Mouse (Mus musculus) intestine, embryonic 15.5 days (tissue): ENCODE measurements around the gene Gm17349. TPM values are rescaled to one million over a fixed set of nuclear protein-coding genes. Genes with fewer than 3 reads are reported as not detected.
"Not testable (repeated sequence)": the region's sequence is repeated elsewhere in the genome, so short reads cannot be mapped to it uniquely, and the experiment has no call there.

Source experiments
- ATAC-seq: fragments of 200-750 bp; cut with Nextera tagmentation; 2 replicates; pipeline ENCODE4 v1.8.0; 2017; ENCODE audit warnings: moderate TSS enrichment, moderate library complexity
- H3K27ac ChIP-seq: fragments of 300-500 bp; sonication (generic); 2 replicates; pipeline ENCODE4 v1.5.1; 2015; ENCODE audit warnings: mild to moderate bottlenecking, inconsistent platforms
- H3K27me3 ChIP-seq: fragments of 300-500 bp; sonication (generic); replicated peaks from 2 replicates; pipeline ENCODE4 v1.6.1; 2015; ENCODE audit warnings: inconsistent platforms
- H3K36me3 ChIP-seq: fragments of 300-500 bp; sonication (generic); 2 replicates; pipeline ENCODE4 v1.6.1; 2015; ENCODE audit warnings: inconsistent platforms
- H3K4me1 ChIP-seq: fragments of 300-500 bp; sonication (generic); replicated peaks from 2 replicates; pipeline ENCODE4 v1.6.1; 2015; ENCODE audit warnings: inconsistent platforms
- H3K4me2 ChIP-seq: fragments of 300-500 bp; sonication (generic); replicated peaks from 2 replicates; pipeline ENCODE4 v1.6.1; 2015; ENCODE audit warnings: mild to moderate bottlenecking, inconsistent platforms
- H3K4me3 ChIP-seq: fragments of 300-500 bp; sonication (generic); replicated peaks from 2 replicates; pipeline ENCODE4 v1.5.1; 2015; ENCODE audit warnings: inconsistent platforms
- H3K9ac ChIP-seq: fragments of 300-500 bp; sonication (generic); 2 replicates; pipeline ENCODE4 v1.6.1; 2015; ENCODE audit warnings: inconsistent platforms
- H3K9me3 ChIP-seq: fragments of 300-500 bp; sonication (generic); 2 replicates; pipeline ENCODE4 v1.6.1; 2016; ENCODE audit warnings: inconsistent platforms
- WGBS: fragments of 180-500 bp; shearing (Covaris S2); methylation state at CpG from one replicate; pipeline ENCODE4 v1.1.7; 2015; 5-methylcytosine and 5-hydroxymethylcytosine counted together
- polyA plus RNA-seq: library from polyadenylated mRNA; unstranded; fragments of >200 nt; fragmentation: Nextera tagmentation; extraction: Ambion mirVana; gene quantifications from 2 replicates; pipeline ENCODE4 v1.2.1, GENCODE M21; 2015

Gm17349 gene
- polyA plus RNA-seq: not detected in 2 replicates

DNA sequence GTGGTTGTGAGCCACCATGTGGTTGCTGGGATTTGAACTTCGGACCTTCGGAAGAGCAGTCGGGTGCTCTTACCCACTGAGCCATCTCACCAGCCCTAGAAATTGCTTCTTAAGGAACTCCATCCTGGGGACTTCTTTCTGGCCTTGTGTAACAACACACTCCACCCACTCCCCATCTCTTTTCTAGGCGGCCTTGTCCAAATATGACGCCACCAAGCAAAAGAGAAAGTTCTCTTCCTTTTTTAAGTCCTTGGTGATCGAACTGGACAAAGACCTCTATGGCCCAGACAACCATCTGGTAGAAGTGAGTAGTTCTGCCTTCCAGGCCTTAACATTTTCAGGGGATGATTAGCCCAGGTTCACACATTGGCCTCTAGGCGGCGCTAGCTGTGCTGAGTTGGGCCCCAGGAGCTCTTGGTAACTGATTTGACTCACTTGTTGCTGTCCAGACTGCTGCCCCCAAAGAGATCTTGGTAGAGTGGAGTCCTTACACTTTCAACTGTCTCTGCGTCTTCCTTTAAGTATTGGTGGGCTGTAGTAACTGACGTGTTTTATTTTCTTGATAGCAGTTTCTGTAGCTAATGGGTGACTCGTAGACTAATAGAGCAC, at the start of gene Gm17349:
Gene Gm17349, minus strand, starts transcription at position 51 of the 609 bp plus-strand sequence.
- H3K4me1 ChIP-seq: peaks cover 34% of the 10 kb centered on the region
- 67% methylated on average over 11 of the region's 11 CpGs for WGBS
- no peak for ATAC-seq
- peaks cover 30% of the 10 kb centered on the region for H3K36me3 ChIP-seq
- H3K4me2 ChIP-seq: peak within 1 kb of the TSS; percentile 26
- H3K4me3 ChIP-seq: no peak within 1 kb of the TSS
- H3K27ac ChIP-seq: peak within 1 kb of the TSS; percentile 64
- no peaks in the 10 kb centered on the region for H3K9me3 ChIP-seq
- H3K9ac ChIP-seq: no peak within 1 kb of the TSS
- H3K27me3 ChIP-seq: no peaks in the 10 kb centered on the region

DNA sequence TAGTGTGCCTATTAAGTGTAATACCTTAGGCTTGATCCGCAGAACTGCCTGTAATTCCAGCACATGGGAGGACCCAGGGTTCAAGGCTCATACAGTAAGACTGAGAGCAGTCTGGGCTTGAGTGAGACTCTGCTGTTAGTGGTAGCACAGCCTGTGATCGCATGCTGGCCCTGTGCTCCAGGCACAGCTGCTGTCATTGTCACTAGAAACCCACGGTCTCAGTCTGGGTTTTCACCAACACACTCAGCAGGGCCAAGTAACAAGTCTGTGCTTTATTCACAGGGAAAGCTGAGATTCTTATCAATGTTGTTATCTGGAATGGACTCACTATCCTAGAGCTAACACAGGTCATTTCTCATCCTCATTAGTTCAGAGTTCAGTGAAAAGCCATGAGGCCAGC, 48.9 kb upstream of the Gm17349 start:
- Histone ChIP-seq H3K27ac (no peak overlapping the region), H3K4me2 (no peak overlapping the region), H3K27me3 (no peaks in the 10 kb centered on the region), H3K4me3 (no peak overlapping the region), H3K9me3 (no peaks in the 10 kb centered on the region), H3K4me1 (0 out of 2 replicates have a peak, but pooled peaks cover 5% of the 10 kb centered on the region), H3K9ac (no peak overlapping the region), H3K36me3 (no peaks in the 10 kb centered on the region)
- 81% methylated on average over 3 of the region's 3 CpGs for WGBS
- ATAC-seq: no peak

DNA sequence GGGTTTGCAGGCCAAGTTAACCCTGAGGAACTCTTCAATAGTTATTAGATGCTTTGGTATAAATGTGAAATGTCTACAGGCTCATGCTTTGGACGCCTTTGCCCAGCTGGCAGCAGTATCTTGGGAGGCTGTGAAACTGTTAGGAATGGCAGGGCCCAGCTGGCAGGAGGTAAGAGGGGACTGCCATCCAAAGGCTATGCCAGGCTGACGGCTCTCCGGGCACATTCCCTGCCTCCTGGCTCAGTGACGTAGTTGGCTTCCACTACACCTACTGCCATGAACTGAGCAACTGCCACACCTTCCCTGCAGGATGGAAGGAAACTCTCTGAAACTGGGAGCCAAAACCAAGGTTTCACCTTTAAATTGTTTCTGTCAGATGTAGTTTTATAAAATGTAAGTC, 34.9 kb upstream of the Gm17349 start:
- peaks cover 31% of the 10 kb centered on the region for H3K36me3 ChIP-seq
- H3K4me2 ChIP-seq: no peak overlapping the region
- H3K4me3 ChIP-seq: no peak overlapping the region
- H3K4me1 ChIP-seq: no peaks in the 10 kb centered on the region
- no peak overlapping the region for H3K9ac ChIP-seq
- no peak overlapping the region for H3K27ac ChIP-seq
- no peaks in the 10 kb centered on the region for H3K9me3 ChIP-seq
- no peak for ATAC-seq
- H3K27me3 ChIP-seq: no peaks in the 10 kb centered on the region
- WGBS: 94% methylated on average over 4 of the region's 4 CpGs

DNA sequence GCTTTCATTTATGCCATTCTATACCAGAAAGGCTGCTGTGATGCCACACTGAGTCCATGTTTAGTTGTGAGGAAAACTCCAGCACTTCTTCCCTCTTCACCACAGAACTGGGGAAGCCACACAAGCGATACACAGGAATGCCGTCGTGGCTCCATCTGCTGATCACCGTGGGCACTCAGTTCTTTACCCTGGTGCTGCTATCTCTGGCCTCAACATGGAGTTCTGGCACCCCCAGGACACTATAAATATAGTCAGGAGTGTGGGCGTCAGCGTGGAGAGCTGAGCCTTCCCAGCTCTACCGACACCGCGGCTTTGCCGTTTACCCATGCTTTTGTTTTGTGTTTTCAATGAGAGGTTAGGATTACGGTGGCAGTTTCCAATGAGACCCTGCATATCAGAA, 31.4 kb upstream of the Gm17349 start:
- Histone ChIP-seq H3K4me1 (no peaks in the 10 kb centered on the region), H3K27ac (no peak overlapping the region), H3K27me3 (no peaks in the 10 kb centered on the region), H3K9me3 (no peaks in the 10 kb centered on the region), H3K36me3 (peaks cover 27% of the 10 kb centered on the region), H3K9ac (no peak overlapping the region), H3K4me2 (no peak overlapping the region), H3K4me3 (no peak overlapping the region)
- 87% methylated on average over 11 of the region's 11 CpGs for WGBS
- ATAC-seq: no peak

DNA sequence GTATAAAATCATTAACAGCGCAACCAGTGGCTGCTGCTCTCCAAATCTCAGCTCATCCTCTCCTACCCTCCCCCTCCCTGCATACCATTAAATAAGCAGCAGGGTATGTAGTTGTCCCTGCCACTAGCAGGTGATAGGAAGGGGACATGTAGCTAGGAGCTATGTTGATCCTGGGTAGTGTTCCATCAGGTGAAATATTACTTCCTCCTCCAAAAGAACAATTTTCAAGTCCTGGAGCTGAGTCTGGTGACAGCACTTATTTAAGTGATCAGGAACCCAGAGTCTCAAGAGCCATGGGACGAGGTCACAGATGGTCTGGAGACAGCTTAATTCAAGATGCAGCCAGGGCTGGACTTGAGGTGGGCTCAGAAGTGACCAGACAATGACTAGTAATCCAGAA, 30.3 kb upstream of the Gm17349 start:
- Histone ChIP-seq H3K27ac (no peak overlapping the region), H3K4me1 (no peaks in the 10 kb centered on the region), H3K9ac (no peak overlapping the region), H3K27me3 (no peaks in the 10 kb centered on the region), H3K36me3 (peaks cover 27% of the 10 kb centered on the region; the same call in 1 of the 2 replicates), H3K4me2 (no peak overlapping the region), H3K9me3 (no peaks in the 10 kb centered on the region), H3K4me3 (no peak overlapping the region)
- WGBS: 90% methylated on average over 2 of the region's 2 CpGs
- ATAC-seq: no peak

DNA sequence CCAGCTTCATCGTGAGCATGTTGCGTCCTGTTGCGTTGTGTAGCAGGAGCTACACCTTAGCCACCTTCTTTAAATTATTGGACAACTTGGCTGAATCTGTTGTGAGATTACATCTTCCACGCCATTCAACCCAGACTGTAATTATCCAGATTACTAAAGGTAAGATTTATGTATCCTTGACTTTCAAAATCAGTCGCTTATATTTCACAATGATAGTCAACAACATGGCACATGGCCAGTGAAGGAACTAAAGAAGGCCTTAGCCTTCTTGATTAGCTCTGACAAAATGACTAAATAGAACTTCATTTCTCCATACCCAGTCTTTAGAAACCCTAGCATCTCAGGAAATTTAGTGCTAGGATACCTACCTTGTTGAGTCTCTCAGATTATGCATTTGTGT, 27.9 kb upstream of the Gm17349 start:
- Histone ChIP-seq H3K27me3 (no peaks in the 10 kb centered on the region), H3K36me3 (peaks cover 29% of the 10 kb centered on the region), H3K27ac (no peak overlapping the region), H3K4me3 (no peak overlapping the region), H3K4me2 (no peak overlapping the region), H3K9me3 (no peaks in the 10 kb centered on the region), H3K9ac (no peak overlapping the region), H3K4me1 (no peaks in the 10 kb centered on the region)
- ATAC-seq: no peak
- 94% methylated on average over 5 of the region's 5 CpGs for WGBS

DNA sequence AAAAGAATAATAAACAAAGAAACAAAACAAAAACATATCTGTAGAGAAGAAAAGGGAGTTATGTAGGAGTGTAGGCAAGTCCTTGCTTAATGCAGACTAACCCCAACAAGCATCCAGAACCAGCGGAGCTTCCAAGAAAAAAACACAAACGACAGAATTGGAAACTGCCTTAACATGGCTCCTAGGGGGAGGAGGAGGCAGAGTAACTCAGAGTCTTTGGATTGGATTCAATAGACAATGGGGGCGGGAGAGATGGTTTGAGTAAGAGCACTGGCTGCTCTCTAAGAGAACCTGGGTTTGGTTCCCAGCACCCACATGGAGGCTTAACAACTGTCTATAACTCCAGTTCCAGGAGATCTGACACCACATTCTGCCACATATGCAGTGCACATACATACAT, 26.4 kb upstream of the Gm17349 start:
- Histone ChIP-seq H3K36me3 (peaks cover 35% of the 10 kb centered on the region), H3K9ac (no peak overlapping the region), H3K27ac (no peak overlapping the region), H3K9me3 (no peaks in the 10 kb centered on the region), H3K4me3 (no peak overlapping the region), H3K4me2 (no peak overlapping the region), H3K4me1 (0 out of 2 replicates have a peak, but pooled peaks cover under 1% of the 10 kb centered on the region), H3K27me3 (no peaks in the 10 kb centered on the region)
- no peak for ATAC-seq
- WGBS: 89% methylated on average over 3 of the region's 3 CpGs

DNA sequence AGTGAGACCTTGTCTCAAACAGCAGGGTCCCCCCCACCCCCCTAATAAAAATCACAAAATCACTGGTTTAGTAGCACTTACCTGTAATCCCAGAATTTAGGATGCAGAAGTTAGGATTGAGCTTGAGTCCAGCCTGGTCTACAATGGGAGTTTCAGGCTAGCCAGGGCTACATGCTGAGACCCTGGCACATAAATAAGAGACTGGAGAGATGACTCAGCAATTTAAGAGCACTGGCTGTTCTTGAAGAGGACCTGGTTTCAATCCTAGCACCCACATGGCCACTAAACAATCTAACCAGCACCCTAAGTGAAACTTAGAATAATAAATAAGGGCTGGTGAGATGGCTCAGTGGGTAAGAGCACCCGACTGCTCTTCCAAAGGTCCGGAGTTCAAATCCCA, 25.9 kb upstream of the Gm17349 start:
- ATAC-seq: no peak
- H3K4me3 ChIP-seq: no peak overlapping the region
- WGBS: 92% methylated on average over 2 of the region's 2 CpGs

DNA sequence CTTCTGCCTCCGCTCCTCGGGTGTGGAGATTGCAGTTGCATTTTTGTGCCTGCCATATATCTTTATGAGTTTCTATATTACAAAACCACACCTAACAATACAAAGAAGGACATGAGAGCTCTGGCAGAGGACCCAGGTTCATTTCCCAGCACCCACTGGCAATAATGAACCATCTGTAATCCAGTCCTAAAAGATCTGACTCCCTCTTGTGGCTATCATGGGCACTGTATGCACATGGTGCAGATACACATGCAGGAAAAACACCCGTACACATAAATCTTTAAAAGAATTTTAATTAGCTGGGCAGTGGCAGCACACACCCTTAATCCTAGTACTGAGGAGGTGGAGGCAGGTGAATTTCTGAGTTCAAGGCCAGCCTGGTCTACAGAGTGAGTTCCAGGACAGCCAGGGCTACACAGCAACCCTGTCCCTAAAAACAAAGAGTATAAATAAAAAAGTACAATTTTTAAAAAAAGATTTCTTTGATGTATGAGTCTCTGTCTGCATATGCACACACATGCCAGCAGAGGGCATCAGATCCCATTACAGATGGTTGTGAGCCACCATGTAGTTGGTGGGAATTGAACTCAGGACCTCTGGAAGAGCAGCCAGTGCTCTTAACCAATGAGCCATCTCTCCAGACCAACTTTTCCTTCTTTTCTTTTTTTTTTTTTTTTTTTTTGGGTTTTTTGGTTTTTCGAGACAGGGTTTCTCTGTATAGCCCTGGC, 23.9 kb upstream of the Gm17349 start:
- H3K4me3 ChIP-seq: no peak overlapping the region
- H3K9ac ChIP-seq: no peak overlapping the region
- H3K36me3 ChIP-seq: peaks cover 20% of the 10 kb centered on the region
- peaks cover 13% of the 10 kb centered on the region for H3K4me1 ChIP-seq
- 95% methylated on average over 4 of the region's 4 CpGs for WGBS
- no peaks in the 10 kb centered on the region for H3K9me3 ChIP-seq
- ATAC-seq: no peak
- no peak overlapping the region for H3K4me2 ChIP-seq
- H3K27me3 ChIP-seq: no peaks in the 10 kb centered on the region
- H3K27ac ChIP-seq: no peak overlapping the region

More for the DNA sequence above, 25.9 kb upstream of the Gm17349 start:
- Histone ChIP-seq H3K4me1 (0 out of 2 replicates have a peak, but pooled peaks cover 4% of the 10 kb centered on the region), H3K27me3 (no peaks in the 10 kb centered on the region), H3K27ac (no peak overlapping the region), H3K9me3 (no peaks in the 10 kb centered on the region), H3K9ac (no peak overlapping the region), H3K36me3 (peaks cover 30% of the 10 kb centered on the region), H3K4me2 (no peak overlapping the region)

DNA sequence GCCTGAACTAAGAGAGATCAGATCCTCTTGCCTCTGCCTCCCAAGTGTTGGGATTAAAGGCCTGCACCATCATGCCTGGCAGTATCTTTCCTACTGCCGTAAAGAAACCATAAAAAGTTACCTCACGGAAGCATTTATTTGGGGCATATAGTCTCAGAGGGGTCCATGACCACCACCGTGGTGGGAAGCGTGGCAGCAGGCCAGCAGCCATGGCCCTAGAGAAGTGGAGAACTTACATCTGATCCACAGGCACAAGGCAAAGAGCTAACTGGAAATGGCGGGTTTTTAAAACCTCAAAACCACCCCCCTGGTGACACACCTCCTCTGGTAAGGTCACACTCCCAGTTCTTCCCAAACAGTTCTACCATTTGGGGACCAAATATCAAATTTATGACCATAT, 22.9 kb upstream of the Gm17349 start:
- no peak overlapping the region for H3K4me2 ChIP-seq
- peaks cover 23% of the 10 kb centered on the region for H3K4me1 ChIP-seq
- peaks cover 20% of the 10 kb centered on the region for H3K36me3 ChIP-seq
- no peak overlapping the region for H3K4me3 ChIP-seq
- no peak overlapping the region for H3K27ac ChIP-seq
- ATAC-seq: no peak
- no peak overlapping the region for H3K9ac ChIP-seq
- 95% methylated on average over 5 of the region's 5 CpGs for WGBS
- H3K9me3 ChIP-seq: no peaks in the 10 kb centered on the region
- H3K27me3 ChIP-seq: no peaks in the 10 kb centered on the region

DNA sequence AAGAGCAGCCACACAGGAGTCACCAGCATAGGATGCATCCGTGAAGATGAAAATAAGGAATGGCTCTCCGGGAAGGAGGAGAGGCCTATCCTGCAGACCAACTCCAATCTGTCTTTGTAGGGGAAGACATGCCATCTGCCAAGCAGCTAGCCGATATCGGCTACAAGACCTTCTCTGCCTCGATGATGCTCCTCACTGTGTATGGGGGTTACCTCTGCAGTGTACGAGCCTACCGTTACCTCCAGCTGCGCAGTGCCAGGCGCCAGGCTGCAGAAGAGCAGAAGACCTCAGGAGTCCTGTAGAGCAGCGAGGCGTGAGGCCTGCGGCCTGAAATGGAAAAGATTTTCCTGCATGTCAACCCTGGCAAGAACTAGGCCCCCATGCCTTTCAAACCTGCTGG, 22.2 kb upstream of the Gm17349 start:
- Histone ChIP-seq H3K36me3 (peaks cover 20% of the 10 kb centered on the region), H3K9ac (no peak overlapping the region), H3K4me2 (no peak overlapping the region), H3K4me1 (peaks cover 28% of the 10 kb centered on the region), H3K9me3 (no peaks in the 10 kb centered on the region), H3K27me3 (no peaks in the 10 kb centered on the region), H3K27ac (no peak overlapping the region), H3K4me3 (no peak overlapping the region)
- ATAC-seq: no peak
- 93% methylated on average over 12 of the region's 12 CpGs for whole genome bisulfite sequencing

DNA sequence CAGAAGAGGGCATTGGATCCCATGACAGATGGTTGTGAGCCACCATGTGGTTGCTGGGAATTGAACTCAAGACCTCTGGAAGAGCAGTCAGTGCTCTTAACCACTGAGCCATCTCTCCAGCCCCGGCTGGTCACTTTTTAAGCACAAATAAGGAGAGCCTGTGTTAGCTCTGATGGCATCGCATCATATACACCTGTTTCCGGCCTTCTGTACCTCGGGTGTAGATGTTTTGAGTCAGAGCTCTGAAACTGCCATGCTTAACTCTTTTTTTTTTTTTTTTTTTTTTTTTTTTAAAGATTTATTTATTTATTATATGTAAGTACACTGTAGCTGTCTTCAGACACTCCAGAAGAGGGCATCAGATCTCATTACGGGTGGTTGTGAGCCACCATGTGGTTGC, 21.7 kb upstream of the Gm17349 start:
- H3K4me3 ChIP-seq, H3K9me3 ChIP-seq, H3K9ac ChIP-seq, H3K27ac ChIP-seq, ATAC-seq, H3K27me3 ChIP-seq, H3K4me2 ChIP-seq: not testable (repeated sequence)
- Histone ChIP-seq H3K36me3 (peaks cover 20% of the 10 kb centered on the region), H3K4me1 (peaks cover 28% of the 10 kb centered on the region)
- 87% methylated on average over 5 of the region's 5 CpGs for WGBS

DNA sequence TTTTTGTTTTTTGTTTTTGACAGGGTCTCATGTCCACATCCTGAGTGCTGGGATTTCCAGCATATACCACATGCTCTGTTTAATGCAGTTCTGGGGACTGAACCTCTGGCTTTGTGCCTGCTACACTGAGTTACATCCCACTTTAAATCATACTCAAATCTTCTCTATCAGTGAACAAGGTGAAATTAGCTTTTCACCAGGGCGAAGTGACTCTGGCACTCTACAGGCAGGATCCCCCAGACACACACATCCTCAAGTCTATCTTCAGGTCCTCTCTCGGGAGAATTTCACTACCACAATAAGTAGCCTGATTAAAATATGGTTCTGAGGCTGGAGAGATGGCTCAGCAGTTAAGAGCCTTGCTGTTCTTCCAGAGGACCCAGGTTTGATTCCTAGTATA, 21.3 kb upstream of the Gm17349 start:
- H3K4me1 ChIP-seq: peaks cover 28% of the 10 kb centered on the region
- no peak for ATAC-seq
- H3K9me3 ChIP-seq: no peaks in the 10 kb centered on the region
- WGBS: 65% methylated on average over 2 of the region's 2 CpGs
- peaks cover 20% of the 10 kb centered on the region for H3K36me3 ChIP-seq
- H3K27ac ChIP-seq: no peak overlapping the region
- no peaks in the 10 kb centered on the region for H3K27me3 ChIP-seq
- peak overlapping the region; percentile 78 for H3K4me2 ChIP-seq
- H3K4me3 ChIP-seq: peak overlapping the region; percentile 99
- H3K9ac ChIP-seq: peak overlapping the region; percentile 95
